Mouse (Mus musculus) C2C12 (cell line): ENCODE measurements around the gene Aff3.

Source experiments
- CTCF ChIP-seq: IDR thresholded peaks from one replicate; pipeline ENCODE4 v1.5.1; 2011; ENCODE audit not compliant: control insufficient read depth, insufficient read depth, insufficient read length
- MAX ChIP-seq: IDR thresholded peaks from one replicate; pipeline ENCODE4 v1.6.1; 2011; ENCODE audit warnings: mild to moderate bottlenecking, control low read depth
- MYOG ChIP-seq: IDR thresholded peaks from one replicate; pipeline ENCODE4 v1.6.1; 2011; ENCODE audit not compliant: control insufficient read depth, insufficient read length; ENCODE audit errors: extremely low read depth

DNA sequence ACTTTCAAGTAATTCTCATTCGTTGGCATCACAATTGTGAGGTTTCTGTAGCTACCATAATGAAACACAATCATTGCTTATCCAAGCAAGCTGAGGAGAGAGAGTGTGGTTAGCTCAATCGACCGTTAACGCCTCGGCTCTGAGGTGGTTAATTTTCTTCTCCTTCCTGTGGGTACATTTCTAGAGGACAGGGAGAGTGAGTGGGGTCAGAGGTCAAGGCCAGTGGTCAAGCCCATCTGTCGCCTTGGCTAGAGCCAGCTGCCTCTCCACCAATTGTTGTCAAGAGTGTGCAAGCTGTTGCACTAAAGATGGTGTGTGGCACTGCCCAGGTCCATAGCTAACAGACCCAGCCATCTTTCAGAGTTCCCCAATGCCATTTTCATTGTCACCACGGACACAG is 14.7 kb downstream of the Aff3 start:
- TF ChIP-seq MAX (no peak), CTCF (no peak), MYOG (no peak)
